Mouse (Mus musculus): ENCODE data around the gene Lef1.

- TF ChIP-seq CTCF (IDR thresholded peaks at IDR 0.05; ENCODE audit: insufficient read depth, low read length) = no peak
- TF ChIP-seq POLR2A (IDR thresholded peaks at IDR 0.05; ENCODE audit: borderline replicate concordance, extremely low read depth, low read depth, low read length) = no peak
Measured at GRCm38 (mm10) chr3:131248444-131248843, 138.2 kb downstream of the Lef1 start.
